Mouse (Mus musculus): ENCODE measurements around the gene Nudcd3. TPM values are rescaled to one million over a fixed set of nuclear protein-coding genes. Genes with fewer than 3 reads are reported as not detected.

The Nudcd3 gene
- polyA plus RNA-seq, 1 experiment = 67.1 TPM

- TF ChIP-seq USF1 (IDR thresholded peaks at IDR 0.05; ENCODE audit: low read depth) (no peak), MYOG (IDR thresholded peaks at IDR 0.05; ENCODE audit: control insufficient read depth in 1 of 3, insufficient read depth in 1 of 3, insufficient read length in 2 of 3, low read depth in 2 of 3) (no peak), TCF12 (IDR thresholded peaks at IDR 0.05; ENCODE audit: insufficient read depth, poor library complexity, severe bottlenecking) (no peak), TCF3 (IDR thresholded peaks at IDR 0.05; ENCODE audit: insufficient read length, low read depth) (no peak), CEBPB (IDR thresholded peaks at IDR 0.05; ENCODE audit: insufficient read depth, poor library complexity, severe bottlenecking) (no peak), MYOD1 (IDR thresholded peaks at IDR 0.05; ENCODE audit: control insufficient read depth in 1 of 3, insufficient read length in 2 of 3, low read depth in 2 of 3) (no peak), POLR2A (IDR thresholded peaks at IDR 0.05; ENCODE audit: insufficient read length, low read depth) (no peak), REST (IDR thresholded peaks at IDR 0.05; ENCODE audit: insufficient read depth, insufficient read length) (no peak), POLR2AphosphoS2 (IDR thresholded peaks at IDR 0.05; ENCODE audit: insufficient read length, low read depth) (no peak), MAX (IDR thresholded peaks at IDR 0.05; ENCODE audit: low read depth) (no peak), E2F4 (IDR thresholded peaks at IDR 0.05; ENCODE audit: insufficient read depth) (no peak), SRF (IDR thresholded peaks at IDR 0.05; ENCODE audit: control insufficient read depth, insufficient read length, low read depth) (no peak)
- no peaks in the 10 kb centered on the region for H3K36me3 ChIP-seq (ENCODE audit: control insufficient read depth, insufficient read depth)
- H3K4me3 ChIP-seq = no peak overlapping the region
These were observed 22.0 kb upstream of the Nudcd3 start for GRCm38 (mm10) chr11:6222187-6222586.

GRCm38 (mm10) chr11:6219967-6220366 is 19.8 kb upstream of the Nudcd3 start:
- no peak overlapping the region for H3ac ChIP-seq (ENCODE audit: control insufficient read depth, insufficient read length)
- H3K36me3 ChIP-seq (ENCODE audit: control insufficient read depth, insufficient read depth) = no peaks in the 10 kb centered on the region
- H3K79me2 ChIP-seq (ENCODE audit: control insufficient read depth, insufficient read depth) = no peaks in the 10 kb centered on the region
- peaks cover 32% of the 10 kb centered on the region for H3K27me3 ChIP-seq (ENCODE audit: control insufficient read depth, insufficient read depth, insufficient read length)
- no peak overlapping the region for H3K4me3 ChIP-seq
- no peak for TF ChIP-seq POLR2A (IDR thresholded peaks at IDR 0.05; ENCODE audit: insufficient read length, low read depth)
- no peak for TF ChIP-seq CEBPB (IDR thresholded peaks at IDR 0.05; ENCODE audit: insufficient read depth, poor library complexity, severe bottlenecking)
- no peak for TF ChIP-seq E2F4 (IDR thresholded peaks at IDR 0.05; ENCODE audit: insufficient read depth)
- no peak for TF ChIP-seq POLR2AphosphoS2 (IDR thresholded peaks at IDR 0.05; ENCODE audit: insufficient read length, low read depth)
- TF ChIP-seq TCF3 (IDR thresholded peaks at IDR 0.05; ENCODE audit: insufficient read length, low read depth) = no peak
- no peak for TF ChIP-seq TCF12 (IDR thresholded peaks at IDR 0.05; ENCODE audit: insufficient read depth, poor library complexity, severe bottlenecking)
- TF ChIP-seq REST (IDR thresholded peaks at IDR 0.05; ENCODE audit: insufficient read depth, insufficient read length) = no peak
- TF ChIP-seq MYOD1 (IDR thresholded peaks at IDR 0.05; ENCODE audit: control insufficient read depth in 1 of 3, insufficient read length in 2 of 3, low read depth in 2 of 3) = no peak
- TF ChIP-seq USF1 (IDR thresholded peaks at IDR 0.05; ENCODE audit: low read depth) = no peak
- no peak for TF ChIP-seq MAX (IDR thresholded peaks at IDR 0.05; ENCODE audit: low read depth)
- no peak overlapping the region for H3K4me2 ChIP-seq (ENCODE audit: low read depth)

More at GRCm38 (mm10) chr11:6222187-6222586, 22.0 kb upstream of the Nudcd3 start:
- no peaks in the 10 kb centered on the region for H3K79me2 ChIP-seq (ENCODE audit: control insufficient read depth, insufficient read depth)
- no peak overlapping the region for H3K4me2 ChIP-seq (ENCODE audit: low read depth)
- no peak overlapping the region for H3ac ChIP-seq (ENCODE audit: control insufficient read depth, insufficient read length)
- H3K27me3 ChIP-seq (ENCODE audit: control insufficient read depth, insufficient read depth, insufficient read length) = peaks cover 38% of the 10 kb centered on the region

DNA sequence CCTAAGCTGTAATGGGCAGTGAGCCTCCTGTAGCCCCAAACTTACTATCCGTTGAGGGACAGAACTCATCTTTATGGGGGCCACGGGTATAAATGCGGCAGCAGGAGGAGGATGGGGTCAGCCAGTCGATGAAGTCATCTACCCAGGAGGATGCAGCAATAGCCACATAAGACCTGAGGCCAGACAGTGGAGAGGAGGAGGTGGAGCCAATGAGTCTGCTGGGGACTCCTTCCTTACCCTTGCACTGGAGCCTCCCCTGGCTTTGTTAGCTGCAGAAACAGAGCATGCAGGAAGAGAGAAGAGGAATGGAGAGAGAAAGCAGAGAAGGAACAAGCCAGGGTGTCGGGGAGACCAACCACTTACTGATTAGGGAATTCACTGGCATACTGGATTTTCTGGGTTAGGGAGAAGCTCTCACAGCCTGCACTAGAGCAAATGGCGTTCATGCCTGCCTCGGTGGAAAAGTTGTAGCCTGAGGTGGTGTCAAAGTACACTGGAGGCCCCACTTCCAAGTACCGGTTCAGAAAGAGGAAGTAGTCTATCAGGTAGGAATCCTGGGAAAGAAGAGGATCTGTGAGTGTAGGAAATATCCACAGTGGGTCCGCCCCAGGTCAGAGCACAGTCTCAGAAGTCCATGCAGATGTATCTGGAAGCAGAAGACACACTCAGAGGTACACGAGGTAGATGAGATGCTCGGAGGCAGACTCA is 18.1 kb upstream of the Nudcd3 start:
- H3K27me3 ChIP-seq (ENCODE audit: control insufficient read depth, insufficient read depth, insufficient read length) = peaks cover 43% of the 10 kb centered on the region
- no peaks in the 10 kb centered on the region for H3K36me3 ChIP-seq (ENCODE audit: control insufficient read depth, insufficient read depth)
- TF ChIP-seq REST (IDR thresholded peaks at IDR 0.05; ENCODE audit: insufficient read depth, insufficient read length) (no peak), USF1 (IDR thresholded peaks at IDR 0.05; ENCODE audit: low read depth) (no peak), MAX (IDR thresholded peaks at IDR 0.05; ENCODE audit: low read depth) (no peak), POLR2AphosphoS2 (IDR thresholded peaks at IDR 0.05; ENCODE audit: insufficient read length, low read depth) (no peak), SRF (IDR thresholded peaks at IDR 0.05; ENCODE audit: control insufficient read depth, insufficient read length, low read depth) (no peak), CEBPB (IDR thresholded peaks at IDR 0.05; ENCODE audit: insufficient read depth, poor library complexity, severe bottlenecking) (no peak), E2F4 (IDR thresholded peaks at IDR 0.05; ENCODE audit: insufficient read depth) (no peak), POLR2A (IDR thresholded peaks at IDR 0.05; ENCODE audit: insufficient read length, low read depth) (no peak), MYOG (IDR thresholded peaks at IDR 0.05; ENCODE audit: control insufficient read depth in 1 of 3, insufficient read depth in 1 of 3, insufficient read length in 2 of 3, low read depth in 2 of 3) (no peak), TCF3 (IDR thresholded peaks at IDR 0.05; ENCODE audit: insufficient read length, low read depth) (no peak), MYOD1 (IDR thresholded peaks at IDR 0.05; ENCODE audit: control insufficient read depth in 1 of 3, insufficient read length in 2 of 3, low read depth in 2 of 3) (no peak), TCF12 (IDR thresholded peaks at IDR 0.05; ENCODE audit: insufficient read depth, poor library complexity, severe bottlenecking) (no peak)
- no peak overlapping the region for H3ac ChIP-seq (ENCODE audit: control insufficient read depth, insufficient read length)
- no peaks in the 10 kb centered on the region for H3K79me2 ChIP-seq (ENCODE audit: control insufficient read depth, insufficient read depth)
- H3K4me2 ChIP-seq (ENCODE audit: low read depth) = no peak overlapping the region
- H3K4me3 ChIP-seq = no peak overlapping the region

GRCm38 (mm10) chr11:6216834-6217233 is 16.6 kb upstream of the Nudcd3 start:
- TF ChIP-seq MYOG (IDR thresholded peaks at IDR 0.05; ENCODE audit: control insufficient read depth in 1 of 3, insufficient read depth in 1 of 3, insufficient read length in 2 of 3, low read depth in 2 of 3) = no peak
- no peak for TF ChIP-seq E2F4 (IDR thresholded peaks at IDR 0.05; ENCODE audit: insufficient read depth)
- no peak for TF ChIP-seq TCF12 (IDR thresholded peaks at IDR 0.05; ENCODE audit: insufficient read depth, poor library complexity, severe bottlenecking)
- no peak for TF ChIP-seq MAX (IDR thresholded peaks at IDR 0.05; ENCODE audit: low read depth)
- TF ChIP-seq REST (IDR thresholded peaks at IDR 0.05; ENCODE audit: insufficient read depth, insufficient read length) = no peak
- TF ChIP-seq SRF (IDR thresholded peaks at IDR 0.05; ENCODE audit: control insufficient read depth, insufficient read length, low read depth) = no peak
- no peak for TF ChIP-seq CEBPB (IDR thresholded peaks at IDR 0.05; ENCODE audit: insufficient read depth, poor library complexity, severe bottlenecking)
- no peak for TF ChIP-seq USF1 (IDR thresholded peaks at IDR 0.05; ENCODE audit: low read depth)
- TF ChIP-seq MYOD1 (IDR thresholded peaks at IDR 0.05; ENCODE audit: control insufficient read depth in 1 of 3, insufficient read length in 2 of 3, low read depth in 2 of 3) = no peak
- TF ChIP-seq POLR2AphosphoS2 (IDR thresholded peaks at IDR 0.05; ENCODE audit: insufficient read length, low read depth) = no peak
- no peak for TF ChIP-seq TCF3 (IDR thresholded peaks at IDR 0.05; ENCODE audit: insufficient read length, low read depth)
- TF ChIP-seq POLR2A (IDR thresholded peaks at IDR 0.05; ENCODE audit: insufficient read length, low read depth) = no peak
- H3ac ChIP-seq (ENCODE audit: control insufficient read depth, insufficient read length) = no peak overlapping the region
- H3K36me3 ChIP-seq (ENCODE audit: control insufficient read depth, insufficient read depth) = no peaks in the 10 kb centered on the region

More at GRCm38 (mm10) chr11:6216834-6217233, 16.6 kb upstream of the Nudcd3 start:
- H3K4me2 ChIP-seq (ENCODE audit: low read depth) = no peak overlapping the region
- no peak overlapping the region for H3K4me3 ChIP-seq
- no peaks in the 10 kb centered on the region for H3K79me2 ChIP-seq (ENCODE audit: control insufficient read depth, insufficient read depth)
- peaks cover 44% of the 10 kb centered on the region for H3K27me3 ChIP-seq (ENCODE audit: control insufficient read depth, insufficient read depth, insufficient read length)

All from myocyte (in vitro differentiated cells).